Mouse (Mus musculus) T-helper 17 cell (primary cell): ENCODE measurements around the gene Henmt1.

ENCODE experiments used
- in situ Hi-C, 2 experiments: fragments of 300-600 bp; cut with MboI, MseI; formaldehyde crosslinking; loops; 1 replicate in 1 of 2; 2 replicates in 1 of 2; pipeline ENCODE4 v1.15.1; 2025; ENCODE audit warnings: high pct_unique_total_duplicates in 2 of 2

Gene Henmt1

DNA sequence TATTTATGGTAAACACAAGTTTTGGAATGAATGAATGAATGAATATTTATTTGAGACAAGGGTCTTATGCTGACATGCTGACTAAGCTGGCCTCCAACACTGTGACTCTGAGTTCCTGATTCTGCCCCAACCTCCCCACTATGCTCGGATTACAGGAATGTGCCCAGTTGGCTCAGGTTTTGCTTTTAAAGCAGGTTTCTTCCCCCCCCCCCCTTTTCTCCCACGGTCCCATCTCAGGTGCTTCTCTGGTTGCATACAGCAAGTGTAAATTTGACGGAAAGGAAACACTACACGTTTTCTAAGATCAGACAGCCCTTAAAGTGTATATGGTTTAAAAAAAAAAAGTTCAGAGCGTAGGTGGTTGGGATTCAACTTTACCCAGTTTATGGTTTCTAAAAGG lies at the start of gene Henmt1:
Gene Henmt1 (plus strand): TSS at position 301 of the 400 bp plus-strand sequence.
- in situ Hi-C loops = no loop called here

GRCm38 (mm10) chr3:108889908-108890307 lies 49.8 kb upstream of the Henmt1 start, which contains the start of gene Fndc7:
Gene Fndc7 (minus strand): TSS chr3:108890008.
- in situ Hi-C loops = no loop called here

DNA sequence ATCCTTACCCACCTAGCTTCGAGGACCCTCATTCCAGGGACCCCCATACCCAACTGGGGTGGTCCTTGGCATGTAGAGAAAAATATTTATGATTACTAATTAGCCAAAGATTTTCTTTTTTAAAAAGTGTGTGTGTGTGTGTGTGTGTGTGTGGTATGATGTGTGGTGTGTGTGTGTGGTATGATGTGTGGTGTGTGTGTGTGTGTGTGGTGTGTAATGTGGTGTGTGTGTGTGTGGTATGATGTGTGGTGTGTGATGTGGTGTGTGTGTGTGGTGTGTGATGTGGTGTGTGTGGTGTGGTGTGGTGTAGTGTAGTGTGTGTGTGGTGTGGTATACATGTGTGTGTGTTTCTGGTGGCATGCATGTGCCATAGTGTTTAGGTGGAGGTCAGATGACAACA lies 47.6 kb upstream of the Henmt1 start:
- in situ Hi-C loops = no loop called here

- in situ Hi-C loops = no loop called here
Measured at GRCm38 (mm10) chr3:108892914-108893313, 46.8 kb upstream of the Henmt1 start.

GRCm38 (mm10) chr3:108898640-108899039 lies 41.0 kb upstream of the Henmt1 start:
- in situ Hi-C loops = no loop called here

DNA sequence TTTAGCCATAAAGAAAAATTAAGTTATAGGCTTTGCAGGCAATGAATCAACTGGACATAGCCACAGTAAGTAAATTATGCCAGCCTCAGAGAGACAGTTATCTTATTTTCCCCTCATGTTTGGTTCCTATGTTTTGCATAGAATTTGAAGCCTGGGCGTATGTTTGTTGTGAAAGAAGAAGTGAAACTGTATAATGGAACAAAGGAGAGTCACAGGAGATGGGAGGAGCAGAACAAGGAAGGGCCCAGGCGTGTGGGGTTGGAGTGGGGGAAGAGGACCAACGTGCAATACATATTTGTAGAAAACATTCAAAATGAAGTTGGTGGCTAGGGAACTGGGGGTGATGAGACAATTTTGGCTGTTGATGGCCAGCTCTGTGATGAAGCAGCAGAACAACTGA lies 39.5 kb upstream of the Henmt1 start:
- in situ Hi-C loops = loop anchor here in 1 of 2 experiments (5.0 kb wide), 1 partner anchor 53 kb away; no protein-coding TSS in a partner anchor

- in situ Hi-C loops = loop anchor here in 1 of 2 experiments (5.0 kb wide), 1 partner anchor 53 kb away; no protein-coding TSS in a partner anchor
Measured at GRCm38 (mm10) chr3:108900681-108901080, 39.0 kb upstream of the Henmt1 start.

DNA sequence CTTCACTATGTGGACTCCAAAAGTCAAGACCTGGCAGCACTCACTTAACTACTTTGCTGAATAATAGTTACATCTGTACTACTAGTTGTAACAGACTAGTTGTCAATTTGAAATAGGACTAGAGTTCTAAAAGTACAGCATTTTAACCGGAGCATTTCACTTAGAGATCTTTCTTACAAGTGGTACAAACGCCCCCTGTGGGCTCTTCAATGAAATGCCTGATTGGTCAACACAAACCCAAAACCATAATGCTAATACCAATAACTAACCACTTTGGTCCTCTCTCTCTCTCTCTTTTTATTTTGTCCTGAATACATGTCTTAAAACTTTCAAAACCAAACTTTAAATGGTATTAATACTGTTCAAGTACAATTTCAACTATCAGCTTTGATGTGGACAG lies 37.6 kb upstream of the Henmt1 start:
- in situ Hi-C loops = loop anchor here in 1 of 2 experiments (5.0 kb wide), 1 partner anchor 55 kb away; no protein-coding TSS in a partner anchor

DNA sequence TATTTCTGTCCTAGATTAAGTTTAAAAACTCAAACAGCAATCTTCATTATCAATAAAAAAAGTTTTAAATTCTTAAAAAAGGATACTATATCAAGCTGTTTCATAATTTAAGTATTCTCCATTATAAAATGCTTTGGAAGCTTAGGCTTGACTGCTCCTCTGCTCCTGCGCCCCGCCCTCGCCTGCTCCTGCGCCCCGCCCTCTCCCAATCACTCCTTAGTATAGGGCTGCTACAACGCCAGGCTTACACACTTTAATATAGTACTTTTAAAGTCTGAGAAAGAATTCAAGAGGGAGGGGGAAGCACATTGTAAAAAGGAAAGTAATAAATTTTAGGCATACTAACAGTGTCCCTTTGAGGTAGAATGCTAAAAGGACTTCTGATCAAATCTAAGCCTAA lies 36.7 kb upstream of the Henmt1 start:
- in situ Hi-C loops = loop anchor here in 1 of 2 experiments (5.0 kb wide), 1 partner anchor 56 kb away; no protein-coding TSS in a partner anchor

GRCm38 (mm10) chr3:108910303-108911080 lies 29.2 kb upstream of the Henmt1 start:
- in situ Hi-C loops = loop anchor here in 1 of 2 experiments (10.0 kb wide), 1 partner anchor 226 kb away; no protein-coding TSS in a partner anchor

GRCm38 (mm10) chr3:108911081-108911547 lies 28.6 kb upstream of the Henmt1 start:
- in situ Hi-C loops = loop anchor here in 1 of 2 experiments (10.0 kb wide), 1 partner anchor 226 kb away; no protein-coding TSS in a partner anchor

DNA sequence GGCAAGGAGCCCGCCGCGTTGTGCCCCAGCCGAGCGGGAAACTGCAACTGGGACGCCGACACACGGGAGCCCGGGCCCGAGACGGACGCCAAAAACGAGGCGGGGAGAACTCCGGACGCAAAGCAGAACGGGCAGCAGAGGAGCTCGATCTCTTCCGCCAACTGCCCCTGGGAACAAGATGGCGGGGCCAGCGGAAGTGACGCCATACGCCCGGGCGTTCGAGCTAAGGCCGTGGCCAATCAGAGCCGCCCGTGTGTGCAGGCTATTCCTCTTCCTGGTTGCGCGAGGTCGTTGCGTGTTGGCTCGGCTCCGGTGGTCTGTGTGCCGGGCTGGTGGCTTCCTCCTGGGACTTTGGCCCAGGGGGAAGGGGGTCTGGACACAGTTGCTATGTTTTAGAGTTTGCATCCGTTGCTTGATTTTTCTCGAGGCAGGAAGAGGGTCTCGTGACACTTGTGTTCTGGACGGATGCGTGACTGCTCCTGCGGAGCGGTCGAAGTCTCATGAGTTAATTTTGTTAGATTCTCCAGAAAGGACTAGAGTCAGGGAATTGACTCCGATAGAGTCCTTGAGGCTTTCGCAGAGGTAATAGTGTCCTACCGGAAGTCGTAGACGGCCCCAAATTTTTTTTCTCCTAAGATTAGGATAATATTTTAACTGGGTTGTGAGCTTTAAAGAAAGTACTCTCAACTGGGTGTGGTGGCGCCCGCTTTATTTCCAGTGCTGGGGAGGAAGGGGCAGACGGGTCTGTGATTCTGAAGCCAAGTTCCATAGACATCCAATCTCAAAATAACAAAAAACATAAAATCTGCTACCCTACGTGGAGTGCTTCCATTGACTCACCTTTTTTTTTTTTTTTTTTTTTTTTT lies 27.9 kb upstream of the Henmt1 start, which contains the start of gene Prpf38b:
Gene Prpf38b (minus strand): TSS at position 180 of the 866 bp plus-strand sequence.
- in situ Hi-C loops = loop anchor here in 1 of 2 experiments (10.0 kb wide), 1 partner anchor 227 kb away; no protein-coding TSS in a partner anchor

DNA sequence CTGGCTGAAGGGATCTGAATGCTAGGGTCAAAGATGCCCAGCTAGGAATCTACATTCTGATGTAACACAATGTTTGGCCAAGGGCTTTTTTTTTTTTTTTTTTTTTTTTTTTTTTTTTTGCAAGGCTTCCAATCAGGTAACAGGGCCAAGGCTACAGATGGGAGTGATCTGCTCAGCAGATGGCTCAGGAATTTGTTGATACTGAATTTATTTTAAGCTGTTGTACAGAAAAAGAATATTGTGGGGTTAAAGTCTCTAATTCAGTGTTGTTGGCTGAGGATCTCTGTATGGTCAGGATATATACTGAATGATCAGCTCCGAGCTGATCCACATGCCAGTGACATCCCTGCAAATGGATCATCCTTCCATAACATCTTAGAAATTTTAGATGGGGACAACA lies 23.7 kb upstream of the Henmt1 start:
- in situ Hi-C loops = loop anchor here in 1 of 2 experiments (10.0 kb wide), 1 partner anchor 231 kb away; no protein-coding TSS in a partner anchor

GRCm38 (mm10) chr3:108916857-108917256 lies 22.8 kb upstream of the Henmt1 start:
- in situ Hi-C loops = loop anchor here in 1 of 2 experiments (10.0 kb wide), 1 partner anchor 232 kb away; no protein-coding TSS in a partner anchor

DNA sequence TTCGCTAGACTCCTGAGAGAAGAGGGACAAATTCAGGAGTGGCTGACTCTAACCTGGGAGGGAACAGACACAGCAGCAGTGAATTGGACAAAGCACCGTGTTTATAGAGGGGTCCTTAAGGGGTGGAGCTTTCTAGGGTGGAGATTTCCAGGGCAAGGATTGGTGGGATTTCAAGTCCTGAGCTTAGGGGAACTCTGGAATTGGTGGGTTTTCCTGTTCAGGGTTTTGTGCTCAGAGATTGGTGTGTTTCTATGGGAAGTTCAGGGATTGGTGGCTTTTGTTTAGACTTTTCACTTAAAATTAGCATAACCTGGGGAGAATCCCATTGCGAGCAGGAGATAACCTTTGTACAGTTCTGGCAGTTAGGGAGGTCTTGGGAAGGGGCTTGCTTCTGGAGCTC lies 21.7 kb upstream of the Henmt1 start:
- in situ Hi-C loops = loop anchor here in 1 of 2 experiments (10.0 kb wide), 1 partner anchor 233 kb away; no protein-coding TSS in a partner anchor

GRCm38 (mm10) chr3:108918852-108919251 lies 20.8 kb upstream of the Henmt1 start:
- in situ Hi-C loops = loop anchor here in 1 of 2 experiments (10.0 kb wide), 1 partner anchor 234 kb away; no protein-coding TSS in a partner anchor

DNA sequence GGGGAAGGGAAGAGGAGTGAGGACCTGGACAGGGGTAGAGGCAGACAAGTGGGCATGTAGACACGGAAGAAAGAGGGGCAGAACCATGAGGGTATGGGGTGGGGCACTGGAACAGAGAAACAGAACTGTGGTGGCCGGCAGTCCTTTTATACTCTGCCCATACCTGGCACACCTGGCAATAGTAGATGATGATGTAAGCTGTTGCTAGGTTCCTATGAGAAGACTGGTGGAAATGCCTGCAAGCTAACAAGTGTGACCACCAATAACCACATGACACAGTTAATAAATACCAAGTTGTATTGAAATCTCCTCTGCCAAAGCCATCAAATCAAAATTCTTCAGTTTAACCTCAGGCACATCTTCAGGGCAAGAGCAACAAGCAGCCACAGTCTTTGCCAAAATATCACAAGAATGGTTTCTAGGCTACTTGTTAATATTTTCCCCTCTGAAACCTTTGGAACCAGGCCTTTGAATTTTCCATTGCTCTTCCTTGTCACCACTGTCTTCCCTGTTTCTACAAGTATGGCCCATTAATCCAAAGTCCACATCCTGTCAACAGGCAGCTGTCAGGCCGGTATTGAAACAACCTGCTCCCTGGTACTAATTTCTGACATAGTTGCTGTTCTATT lies 19.1 kb upstream of the Henmt1 start:
- in situ Hi-C loops = no loop called here

DNA sequence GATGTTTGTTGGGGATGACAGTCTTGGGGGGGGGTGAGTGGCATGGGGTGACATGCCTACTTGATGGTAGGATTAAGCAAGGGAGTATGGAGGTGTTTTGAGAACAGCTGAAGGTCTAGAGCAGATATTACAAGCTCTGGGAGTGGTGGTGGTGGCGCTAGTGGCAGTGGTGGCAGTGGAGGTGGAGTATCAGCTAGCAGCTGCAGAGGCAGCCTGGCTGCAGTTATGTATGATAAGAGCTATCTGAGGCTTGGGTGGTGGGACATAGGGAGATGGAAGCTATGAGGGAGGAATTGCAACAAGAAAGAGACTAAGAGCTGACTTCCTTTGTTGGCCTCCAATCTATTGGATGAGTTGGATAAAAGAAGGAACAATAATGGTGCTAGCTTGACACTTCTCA lies 17.9 kb upstream of the Henmt1 start:
- in situ Hi-C loops = no loop called here

- in situ Hi-C loops = no loop called here
Measured at GRCm38 (mm10) chr3:108925677-108926076, 14.0 kb upstream of the Henmt1 start.

GRCm38 (mm10) chr3:108926308-108926707 lies 13.4 kb upstream of the Henmt1 start:
- in situ Hi-C loops = no loop called here

GRCm38 (mm10) chr3:108933557-108933956 lies 6.1 kb upstream of the Henmt1 start:
- in situ Hi-C loops = no loop called here
